Mouse (Mus musculus): ENCODE data around the gene Rassf7.

DNA sequence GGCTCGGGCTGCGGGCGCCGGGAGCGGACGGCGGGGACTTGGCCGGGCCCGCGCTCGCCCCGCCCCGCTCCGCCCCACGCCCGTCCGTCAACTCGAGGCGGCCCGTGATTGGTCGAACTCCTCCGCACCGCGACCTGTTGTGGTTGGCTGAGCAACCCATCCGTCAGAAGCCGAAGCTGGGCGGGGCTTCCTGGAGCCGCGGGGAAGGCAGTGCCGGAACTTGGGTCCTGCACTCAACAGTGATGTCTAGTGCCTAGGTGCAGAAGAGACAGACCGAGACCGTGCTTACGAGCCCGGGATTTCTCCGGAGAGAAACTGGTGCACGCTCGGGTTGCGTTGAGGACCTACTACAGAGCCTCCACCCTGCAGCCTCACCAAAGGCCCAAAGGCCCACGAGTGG is 21.7 kb upstream of the Rassf7 start, which contains the start of the genes Hras and Lrrc56:
- TF ChIP-seq CTCF (IDR thresholded peaks at IDR 0.05; ENCODE audit: low read depth) (no peak), EP300 (optimal IDR thresholded peaks at IDR 0.05) (no peak)
